Mouse (Mus musculus): ENCODE results near the gene Ptk6. TPM values are rescaled to one million over a fixed set of nuclear protein-coding genes. Genes with fewer than 3 reads are reported as not detected.

Ptk6 gene
- total and polyA plus RNA-seq, 3 experiments = 0.05 to 0.17 (median 0.09) TPM

GRCm38 (mm10) chr2:181174646-181175045 is 27.9 kb downstream of the Ptk6 start:
- Histone ChIP-seq H3K27ac (ENCODE audit: insufficient read depth, low read depth) (no peak overlapping the region), H3K79me2 (replicated peaks; ENCODE audit: control insufficient read depth, extremely low read depth, insufficient read depth, poor library complexity, severe bottlenecking) (no peaks in the 10 kb centered on the region), H3K9ac (ENCODE audit: insufficient read depth, low read depth) (no peak overlapping the region), H3K4me2 (ENCODE audit: insufficient read depth, low read depth, poor library complexity, severe bottlenecking) (no peak overlapping the region), H3K4me3 (replicated peaks in 1 of 3; ENCODE audit: low read depth in 2 of 3, low read length in 2 of 3, poor library complexity in 1 of 3) (no peak overlapping the region), H3K9me3 (replicated peaks; ENCODE audit: low read length) (peaks cover 1% of the 10 kb centered on the region), H3K36me3 (replicated peaks in 1 of 2; ENCODE audit: control insufficient read depth in 1 of 2, insufficient read depth in 1 of 2, low read length in 1 of 2) (no peaks in the 10 kb centered on the region), H3K4me1 (ENCODE audit: control insufficient read depth in 1 of 2, insufficient read depth in 2 of 2) (no peaks in the 10 kb centered on the region), H3K27me3 (replicated peaks) (peaks cover 5% of the 10 kb centered on the region)
- no peak for DNase-seq (ENCODE audit: extremely low read depth)
- TF ChIP-seq SIN3A (IDR thresholded peaks at IDR 0.05; ENCODE audit: low read length) = no peak
- no peak for TF ChIP-seq EP300 (IDR thresholded peaks at IDR 0.05; ENCODE audit: low read length)
- no peak for TF ChIP-seq JUND (conservative IDR thresholded peaks at IDR 0.05; ENCODE audit: low read depth, low read length)
- no peak for TF ChIP-seq BHLHE40 (IDR thresholded peaks at IDR 0.05; ENCODE audit: low read depth, low read length)
- TF ChIP-seq POLR2A (IDR thresholded peaks at IDR 0.05; ENCODE audit: low read depth, low read length) = no peak
- no peak for TF ChIP-seq ZKSCAN1 (IDR thresholded peaks at IDR 0.05; ENCODE audit: borderline replicate concordance, low read depth, low read length)
- no peak for TF ChIP-seq MYC (IDR thresholded peaks at IDR 0.05; ENCODE audit: low read depth, low read length)
- TF ChIP-seq MAZ (IDR thresholded peaks at IDR 0.05; ENCODE audit: low read depth, low read length) = no peak
- TF ChIP-seq MEF2A (IDR thresholded peaks at IDR 0.05; ENCODE audit: borderline replicate concordance, low read depth, low read length) = no peak
- TF ChIP-seq POLR2AphosphoS2 (IDR thresholded peaks at IDR 0.05; ENCODE audit: low read depth, low read length) = no peak
- in situ Hi-C loops (cut with MboI; ENCODE audit: low pct_ligation_motif_present, low pct_unique_long_range_greater_than_20kb, low sequenced_read_pairs) (loop anchor here (25.0 kb wide), 1 partner anchor 313 kb away; the partner anchor contains the start of genes Abhd16b and Tpd52l2), dilution Hi-C loops (cut with MboI; ENCODE audit: extremely low pct_ligation_motif_present, extremely low pct_unique_long_range_greater_than_20kb, low sequenced_read_pairs) (no loop called here)

- Histone ChIP-seq H3K79me2 (replicated peaks; ENCODE audit: control insufficient read depth, extremely low read depth, insufficient read depth, poor library complexity, severe bottlenecking) (no peaks in the 10 kb centered on the region), H3K4me1 (ENCODE audit: control insufficient read depth in 1 of 2, insufficient read depth in 2 of 2) (no peaks in the 10 kb centered on the region), H3K27me3 (replicated peaks) (peaks cover 48% of the 10 kb centered on the region), H3K9ac (ENCODE audit: insufficient read depth, low read depth) (no peak overlapping the region), H3K4me2 (ENCODE audit: insufficient read depth, low read depth, poor library complexity, severe bottlenecking) (no peak overlapping the region), H3K27ac (ENCODE audit: insufficient read depth, low read depth) (no peak overlapping the region), H3K4me3 (replicated peaks in 1 of 3; ENCODE audit: low read depth in 2 of 3, low read length in 2 of 3, poor library complexity in 1 of 3) (no peak overlapping the region), H3K36me3 (replicated peaks in 1 of 2; ENCODE audit: control insufficient read depth in 1 of 2, insufficient read depth in 1 of 2, low read length in 1 of 2) (no peaks in the 10 kb centered on the region), H3K9me3 (replicated peaks; ENCODE audit: low read length) (peaks cover 22% of the 10 kb centered on the region)
- TF ChIP-seq NELFE (IDR thresholded peaks at IDR 0.05; ENCODE audit: low read depth, low read length) = no peak
- no peak for TF ChIP-seq JUND (conservative IDR thresholded peaks at IDR 0.05; ENCODE audit: low read depth, low read length)
- in situ Hi-C loops (cut with MboI; ENCODE audit: low pct_ligation_motif_present, low pct_unique_long_range_greater_than_20kb, low sequenced_read_pairs) (no loop called here), dilution Hi-C loops (cut with MboI; ENCODE audit: extremely low pct_ligation_motif_present, extremely low pct_unique_long_range_greater_than_20kb, low sequenced_read_pairs) (no loop called here)
- no peak for DNase-seq (ENCODE audit: extremely low read depth)
Measured at GRCm38 (mm10) chr2:181166469-181166868, 36.1 kb downstream of the Ptk6 start.

- H3K4me1 ChIP-seq (ENCODE audit: control insufficient read depth in 1 of 2, insufficient read depth in 2 of 2) = peaks cover 0 to 8% of the 10 kb centered on the region in 2 experiments; a peak in 2 of 4 replicates
- dilution Hi-C loops (cut with MboI; ENCODE audit: extremely low pct_ligation_motif_present, extremely low pct_unique_long_range_greater_than_20kb, low sequenced_read_pairs) = no loop called here
- no peak for DNase-seq (ENCODE audit: extremely low read depth)
- H3K79me2 ChIP-seq (replicated peaks; ENCODE audit: control insufficient read depth, extremely low read depth, insufficient read depth, poor library complexity, severe bottlenecking) = no peaks in the 10 kb centered on the region
- H3K9me3 ChIP-seq (replicated peaks; ENCODE audit: low read length) = peaks cover 16% of the 10 kb centered on the region
- TF ChIP-seq ELF1 (IDR thresholded peaks at IDR 0.05; ENCODE audit: low read depth, low read length) (no peak), CTCF (conservative IDR thresholded peaks at IDR 0.05 in 1 of 2, IDR thresholded peaks at IDR 0.05 in 1 of 2; ENCODE audit: low read depth in 2 of 2, low read length in 2 of 2) (no peak), ZKSCAN1 (IDR thresholded peaks at IDR 0.05; ENCODE audit: borderline replicate concordance, low read depth, low read length) (no peak), NELFE (IDR thresholded peaks at IDR 0.05; ENCODE audit: low read depth, low read length) (no peak), KAT2A (IDR thresholded peaks at IDR 0.05; ENCODE audit: insufficient replicate concordance, low read length) (no peak), SIN3A (IDR thresholded peaks at IDR 0.05; ENCODE audit: low read length) (no peak), ZC3H11A (IDR thresholded peaks at IDR 0.05; ENCODE audit: low read depth, low read length) (no peak), RCOR1 (conservative IDR thresholded peaks at IDR 0.05; ENCODE audit: low read depth, low read length) (no peak), POLR2A (IDR thresholded peaks at IDR 0.05; ENCODE audit: low read depth, low read length) (no peak), MEF2A (IDR thresholded peaks at IDR 0.05; ENCODE audit: borderline replicate concordance, low read depth, low read length) (no peak), JUND (conservative IDR thresholded peaks at IDR 0.05; ENCODE audit: low read depth, low read length) (no peak), RAD21 (IDR thresholded peaks at IDR 0.05; ENCODE audit: low read depth, low read length) (no peak), JUN (IDR thresholded peaks at IDR 0.05; ENCODE audit: insufficient read depth, low read depth, low read length) (no peak), CHD1 (IDR thresholded peaks at IDR 0.05; ENCODE audit: low read depth, low read length) (no peak)
- no peak overlapping the region for H3K27ac ChIP-seq (ENCODE audit: insufficient read depth, low read depth)
- no peak overlapping the region for H3K4me3 ChIP-seq (replicated peaks in 1 of 3; ENCODE audit: low read depth in 2 of 3, low read length in 2 of 3, poor library complexity in 1 of 3)
- no peaks in the 10 kb centered on the region for H3K36me3 ChIP-seq (replicated peaks in 1 of 2; ENCODE audit: control insufficient read depth in 1 of 2, insufficient read depth in 1 of 2, low read length in 1 of 2)
- H3K4me2 ChIP-seq (ENCODE audit: insufficient read depth, low read depth, poor library complexity, severe bottlenecking) = no peak overlapping the region
- in situ Hi-C loops (cut with MboI; ENCODE audit: low pct_ligation_motif_present, low pct_unique_long_range_greater_than_20kb, low sequenced_read_pairs) = no loop called here
- H3K9ac ChIP-seq (ENCODE audit: insufficient read depth, low read depth) = no peak overlapping the region
- H3K27me3 ChIP-seq (replicated peaks) = peaks cover 42% of the 10 kb centered on the region
Measured at GRCm38 (mm10) chr2:181160821-181161220, 41.8 kb downstream of the Ptk6 start.

Measured in CH12.LX (cell line).